Mouse (Mus musculus): Measurements from ENCODE around the gene Ap3b2. TPM values are rescaled to one million over a fixed set of nuclear protein-coding genes. Genes with fewer than 3 reads are reported as not detected.

Gene Ap3b2
- 4.4 and 5.2 TPM in 2 replicates for polyA plus RNA-seq (2015; fragmentation: Nextera tagmentation; extraction: Ambion mirVana)

DNA sequence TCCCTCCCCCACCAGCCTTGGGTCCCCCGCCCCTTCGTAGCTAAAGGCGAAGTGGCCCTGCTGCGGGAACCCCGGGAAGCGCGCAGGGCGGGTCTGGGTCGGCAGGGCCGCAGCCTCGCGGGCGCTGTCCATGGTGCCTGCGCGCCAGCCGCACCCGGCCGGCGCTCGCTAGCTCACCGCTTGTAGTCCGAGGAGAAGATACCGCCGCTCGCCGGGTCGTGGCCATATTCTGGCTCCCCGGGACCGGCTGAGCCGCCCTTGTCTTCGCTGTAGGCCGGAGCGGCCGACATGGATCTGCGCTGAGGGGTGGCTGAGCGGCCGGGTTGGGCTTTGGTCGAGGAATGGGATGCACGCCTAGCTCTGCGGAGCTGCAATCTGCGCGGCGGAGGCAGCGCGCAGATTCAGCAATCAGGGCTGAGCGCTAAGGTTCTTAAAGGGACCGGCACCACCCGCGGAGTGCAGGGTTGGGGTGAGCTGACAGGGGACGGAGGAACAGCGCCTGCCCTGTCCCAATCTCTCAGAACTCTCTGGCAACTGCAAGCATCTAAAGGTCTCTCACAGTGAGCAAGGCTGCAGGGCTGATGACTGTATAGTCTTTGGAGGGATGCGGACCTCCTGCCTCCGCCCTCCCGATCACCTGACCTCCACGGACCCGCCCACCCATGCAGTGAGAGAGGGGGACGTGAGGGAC lies at the start of gene Ap3b2:
TSS of gene Ap3b2 (minus strand) at position 595 of the 691 bp plus-strand sequence.
- H3K4me2 ChIP-seq (ENCODE audit: low read depth, low read length), result peak within 1 kb of the TSS; percentile 58
- H3K36me3 ChIP-seq (ENCODE audit: control insufficient read depth, insufficient read depth, low read length), result no peaks in the 10 kb centered on the region
- peak within 1 kb of the TSS; percentile 48 for H3K4me3 ChIP-seq (ENCODE audit: low read length)
- no peak within 1 kb of the TSS; the same call in 1 of the 2 replicates for H3K9ac ChIP-seq (ENCODE audit: low read depth, low read length)
- no peak within 1 kb of the TSS for H3K27ac ChIP-seq (ENCODE audit: low read length)
- H3K4me1 ChIP-seq (ENCODE audit: control insufficient read depth, insufficient read depth, low read length), result 0 out of 2 replicates have a peak, but pooled peaks cover 5% of the 10 kb centered on the region
- under 1% methylated on average over 57 of the region's 57 CpGs for whole genome bisulfite sequencing
- peak; percentile 94 for ATAC-seq
- peaks cover 8% of the 10 kb centered on the region; the same call in 1 of the 2 replicates for H3K27me3 ChIP-seq (replicated peaks; ENCODE audit: control insufficient read depth, insufficient read depth, low read length)
- H3K9me3 ChIP-seq (ENCODE audit: control insufficient read depth, low read length), result no peaks in the 10 kb centered on the region

DNA sequence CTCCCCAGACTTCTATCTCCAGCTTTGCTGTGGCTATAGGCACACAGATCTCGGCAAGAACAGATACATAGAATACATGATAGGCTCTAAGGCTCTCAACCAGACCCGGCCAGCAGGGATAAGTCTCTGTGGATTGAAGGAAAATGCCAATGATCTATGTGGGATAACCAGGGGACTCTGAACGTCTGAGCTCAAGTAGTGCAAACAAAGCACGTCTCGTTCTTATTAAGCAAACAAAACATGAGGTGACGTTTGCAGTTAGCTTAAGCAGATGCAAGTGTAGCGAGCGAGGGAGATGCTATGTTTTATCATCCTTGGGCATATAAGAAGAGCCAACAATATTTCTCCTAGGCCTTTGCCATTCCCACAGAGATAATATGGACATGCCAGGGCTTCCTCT lies 49.2 kb upstream of the Ap3b2 start:
- 58% methylated on average over 8 of the region's 8 CpGs for WGBS

DNA sequence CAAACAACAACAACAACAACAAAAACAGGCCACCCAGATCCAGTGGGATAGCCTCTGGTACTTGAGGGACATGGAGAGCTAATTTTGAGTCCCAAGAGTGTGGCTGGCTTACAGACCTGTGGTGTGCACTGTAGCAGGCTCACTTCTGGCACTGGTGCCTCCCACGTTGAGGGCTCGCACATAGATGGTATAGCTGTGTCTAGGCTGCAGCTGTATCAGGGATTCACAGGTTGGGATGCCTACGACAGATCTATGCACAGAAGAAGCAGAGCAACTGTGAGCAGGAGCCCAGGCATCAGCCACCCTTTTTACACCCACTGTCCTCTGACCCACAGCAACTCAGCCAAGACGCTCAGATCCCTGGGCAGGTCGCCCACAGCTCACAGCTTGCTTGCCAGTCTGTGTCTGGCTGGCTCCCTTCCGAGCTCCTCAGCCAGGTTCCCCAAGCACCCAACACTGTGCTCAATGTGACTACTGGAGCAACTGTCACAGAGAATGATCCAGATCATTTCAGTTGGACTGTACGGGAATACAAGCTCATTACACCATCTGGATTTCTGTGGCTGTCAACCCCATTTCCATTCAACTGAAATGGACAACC lies 48.3 kb upstream of the Ap3b2 start:
- Histone ChIP-seq H3K36me3 (ENCODE audit: control insufficient read depth, insufficient read depth, low read length) (no peaks in the 10 kb centered on the region), H3K27me3 (replicated peaks; ENCODE audit: control insufficient read depth, insufficient read depth, low read length) (no peaks in the 10 kb centered on the region), H3K4me1 (ENCODE audit: control insufficient read depth, insufficient read depth, low read length) (no peaks in the 10 kb centered on the region), H3K4me3 (ENCODE audit: low read length) (no peak overlapping the region), H3K9ac (ENCODE audit: low read depth, low read length) (no peak overlapping the region), H3K4me2 (ENCODE audit: low read depth, low read length) (no peak overlapping the region), H3K9me3 (ENCODE audit: control insufficient read depth, low read length) (no peaks in the 10 kb centered on the region), H3K27ac (ENCODE audit: low read length) (no peak overlapping the region)
- ATAC-seq, result no peak
- WGBS, result 87% methylated on average over 7 of the region's 7 CpGs

More for the DNA sequence above, 49.2 kb upstream of the Ap3b2 start:
- Histone ChIP-seq H3K9ac (ENCODE audit: low read depth, low read length) (no peak overlapping the region), H3K27me3 (replicated peaks; ENCODE audit: control insufficient read depth, insufficient read depth, low read length) (no peaks in the 10 kb centered on the region), H3K27ac (ENCODE audit: low read length) (no peak overlapping the region), H3K36me3 (ENCODE audit: control insufficient read depth, insufficient read depth, low read length) (no peaks in the 10 kb centered on the region), H3K4me3 (ENCODE audit: low read length) (no peak overlapping the region), H3K4me1 (ENCODE audit: control insufficient read depth, insufficient read depth, low read length) (no peaks in the 10 kb centered on the region), H3K9me3 (ENCODE audit: control insufficient read depth, low read length) (no peaks in the 10 kb centered on the region), H3K4me2 (ENCODE audit: low read depth, low read length) (no peak overlapping the region)
- no peak for ATAC-seq

DNA sequence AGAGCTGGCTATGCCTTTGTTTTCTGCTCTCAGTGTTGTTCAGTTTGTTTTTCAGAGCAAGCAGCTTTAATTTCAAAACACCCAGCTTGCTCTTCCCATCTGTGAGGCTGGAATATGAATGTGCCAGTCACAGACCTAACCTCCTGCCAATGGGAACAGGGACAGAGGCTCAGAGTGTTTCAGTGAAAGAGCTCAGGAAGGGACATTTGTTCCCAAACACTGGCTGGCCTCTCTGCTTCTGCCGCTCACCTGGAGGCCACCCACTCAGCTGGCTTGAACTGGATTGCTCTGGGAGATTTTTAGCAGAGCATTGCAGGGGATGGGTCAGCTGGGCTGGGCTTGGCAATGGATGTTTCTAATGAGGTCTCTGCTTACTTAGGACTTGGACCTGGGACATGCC lies 47.3 kb upstream of the Ap3b2 start:
- H3K4me2 ChIP-seq (ENCODE audit: low read depth, low read length), result no peak overlapping the region

DNA sequence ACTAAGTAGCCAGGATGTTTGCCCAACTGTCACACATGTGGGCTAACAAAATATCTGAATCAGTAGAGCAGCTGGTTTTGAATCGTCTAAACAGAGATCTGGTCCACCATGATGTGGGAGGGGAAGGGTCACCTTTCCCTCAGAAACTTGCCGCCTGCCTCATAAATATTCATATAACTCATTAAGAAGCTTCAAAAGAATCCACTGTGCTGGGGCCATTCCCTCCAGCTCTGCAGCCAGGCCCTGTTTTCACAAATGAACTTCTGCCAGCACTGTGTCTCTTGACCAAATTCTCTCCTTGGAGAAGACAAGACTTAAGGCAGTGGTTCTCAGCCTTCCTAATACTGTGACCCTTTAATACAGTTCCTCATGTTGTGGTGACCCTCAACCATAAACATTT lies 45.8 kb upstream of the Ap3b2 start:
- H3K36me3 ChIP-seq (ENCODE audit: control insufficient read depth, insufficient read depth, low read length), result no peaks in the 10 kb centered on the region
- ATAC-seq, result no peak
- no peaks in the 10 kb centered on the region for H3K27me3 ChIP-seq (replicated peaks; ENCODE audit: control insufficient read depth, insufficient read depth, low read length)
- H3K4me3 ChIP-seq (ENCODE audit: low read length), result no peak overlapping the region
- no peaks in the 10 kb centered on the region for H3K9me3 ChIP-seq (ENCODE audit: control insufficient read depth, low read length)
- no peak overlapping the region for H3K4me2 ChIP-seq (ENCODE audit: low read depth, low read length)
- no peak overlapping the region for H3K27ac ChIP-seq (ENCODE audit: low read length)
- no peak overlapping the region for H3K9ac ChIP-seq (ENCODE audit: low read depth, low read length)
- WGBS, result 26% methylated on average over 2 of the region's 2 CpGs
- H3K4me1 ChIP-seq (ENCODE audit: control insufficient read depth, insufficient read depth, low read length), result no peaks in the 10 kb centered on the region

More for the DNA sequence above, 47.3 kb upstream of the Ap3b2 start:
- no peaks in the 10 kb centered on the region for H3K36me3 ChIP-seq (ENCODE audit: control insufficient read depth, insufficient read depth, low read length)
- no peaks in the 10 kb centered on the region for H3K4me1 ChIP-seq (ENCODE audit: control insufficient read depth, insufficient read depth, low read length)
- no peak overlapping the region for H3K27ac ChIP-seq (ENCODE audit: low read length)
- H3K9me3 ChIP-seq (ENCODE audit: control insufficient read depth, low read length), result no peaks in the 10 kb centered on the region
- no peak overlapping the region for H3K4me3 ChIP-seq (ENCODE audit: low read length)
- no peak overlapping the region for H3K9ac ChIP-seq (ENCODE audit: low read depth, low read length)
- no peak for ATAC-seq
- H3K27me3 ChIP-seq (replicated peaks; ENCODE audit: control insufficient read depth, insufficient read depth, low read length), result no peaks in the 10 kb centered on the region
- WGBS, result 55% methylated on average over 1 of the region's 1 CpGs

DNA sequence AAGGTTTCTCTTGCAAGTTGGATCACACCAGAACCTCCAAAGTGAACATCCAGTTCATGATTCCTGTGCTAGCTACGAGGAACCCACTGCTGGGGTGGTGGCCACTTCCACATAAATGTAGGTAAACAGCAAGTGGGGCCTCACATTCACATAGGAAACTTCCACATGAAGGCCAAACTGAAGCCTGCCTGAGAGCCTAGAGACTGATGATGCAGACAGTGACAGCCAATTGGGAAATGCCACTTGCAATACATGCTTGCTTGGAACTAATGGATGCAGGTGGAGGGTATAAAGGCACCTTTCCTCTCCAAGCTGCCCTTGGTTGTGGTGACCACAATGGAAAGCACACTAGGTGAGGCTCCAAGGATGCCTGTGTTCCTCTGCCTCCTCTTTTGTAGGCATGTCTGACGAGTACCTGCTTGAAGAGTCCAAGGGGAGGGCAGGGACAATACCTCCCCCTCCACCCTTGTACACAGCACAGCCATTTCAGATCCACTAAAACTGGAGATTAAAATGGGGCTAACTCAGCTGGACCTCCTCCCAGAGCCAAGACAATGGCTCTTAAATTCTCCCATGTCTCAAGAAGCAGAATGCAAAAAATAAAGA lies 44.4 kb upstream of the Ap3b2 start:
- Histone ChIP-seq H3K27ac (ENCODE audit: low read length) (no peak overlapping the region), H3K4me2 (ENCODE audit: low read depth, low read length) (no peak overlapping the region), H3K4me1 (ENCODE audit: control insufficient read depth, insufficient read depth, low read length) (no peaks in the 10 kb centered on the region), H3K4me3 (ENCODE audit: low read length) (no peak overlapping the region), H3K9ac (ENCODE audit: low read depth, low read length) (no peak overlapping the region), H3K9me3 (ENCODE audit: control insufficient read depth, low read length) (peaks cover 6% of the 10 kb centered on the region; the same call in 1 of the 2 replicates), H3K36me3 (ENCODE audit: control insufficient read depth, insufficient read depth, low read length) (peaks cover 12% of the 10 kb centered on the region), H3K27me3 (replicated peaks; ENCODE audit: control insufficient read depth, insufficient read depth, low read length) (no peaks in the 10 kb centered on the region)
- ATAC-seq, result no peak
- whole genome bisulfite sequencing, result 78% methylated on average over 2 of the region's 2 CpGs

DNA sequence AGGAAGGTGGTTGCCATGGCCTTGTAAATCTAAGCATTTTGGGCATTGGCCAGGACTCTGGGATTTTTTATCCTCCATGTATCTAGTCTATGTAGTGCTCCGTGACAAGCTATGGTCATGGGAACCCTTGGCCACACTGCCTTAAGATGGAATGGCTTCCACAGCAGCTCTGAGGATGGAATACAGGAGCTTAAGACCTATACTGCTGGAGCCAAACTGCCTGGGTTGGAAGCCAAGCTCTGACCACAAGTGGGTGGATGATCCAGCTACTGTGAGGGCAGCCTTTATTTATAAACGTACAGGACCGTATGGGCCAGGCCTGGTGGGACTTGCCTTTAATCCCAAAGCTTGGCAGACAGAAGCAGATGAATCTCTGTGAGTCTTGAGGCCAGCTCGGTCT lies 42.8 kb upstream of the Ap3b2 start:
- no peak overlapping the region for H3K9ac ChIP-seq (ENCODE audit: low read depth, low read length)
- H3K4me1 ChIP-seq (ENCODE audit: control insufficient read depth, insufficient read depth, low read length), result no peaks in the 10 kb centered on the region
- no peak overlapping the region for H3K27ac ChIP-seq (ENCODE audit: low read length)
- no peaks in the 10 kb centered on the region for H3K27me3 ChIP-seq (replicated peaks; ENCODE audit: control insufficient read depth, insufficient read depth, low read length)
- 86% methylated on average over 4 of the region's 4 CpGs for WGBS
- no peak overlapping the region for H3K4me3 ChIP-seq (ENCODE audit: low read length)
- H3K36me3 ChIP-seq (ENCODE audit: control insufficient read depth, insufficient read depth, low read length), result peaks cover 25% of the 10 kb centered on the region
- no peak for ATAC-seq
- no peak overlapping the region for H3K4me2 ChIP-seq (ENCODE audit: low read depth, low read length)
- H3K9me3 ChIP-seq (ENCODE audit: control insufficient read depth, low read length), result peaks cover 6% of the 10 kb centered on the region; the same call in 1 of the 2 replicates

DNA sequence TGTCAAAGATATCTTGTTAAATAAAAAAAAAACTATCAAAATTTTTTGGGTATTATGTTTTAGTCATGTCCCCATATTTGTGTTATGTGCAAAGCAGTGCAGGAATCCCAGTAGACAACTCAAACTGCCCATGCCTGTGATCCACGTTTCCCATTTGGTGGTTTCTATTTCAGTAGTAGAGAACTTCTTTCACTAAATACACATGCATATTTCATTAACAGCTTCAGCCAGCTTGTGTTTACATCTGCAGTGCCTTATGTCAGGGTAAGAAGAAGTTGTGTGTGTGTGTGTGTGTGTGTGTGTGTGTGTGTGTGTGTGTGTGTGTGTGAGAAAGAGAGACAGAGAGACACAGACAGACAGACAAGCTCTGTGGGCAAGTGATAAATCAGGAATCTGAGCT lies 37.7 kb upstream of the Ap3b2 start:
- Histone ChIP-seq H3K27me3 (replicated peaks; ENCODE audit: control insufficient read depth, insufficient read depth, low read length) (no peaks in the 10 kb centered on the region), H3K27ac (ENCODE audit: low read length) (no peak overlapping the region), H3K4me2 (ENCODE audit: low read depth, low read length) (no peak overlapping the region), H3K4me1 (ENCODE audit: control insufficient read depth, insufficient read depth, low read length) (no peaks in the 10 kb centered on the region), H3K9ac (ENCODE audit: low read depth, low read length) (no peak overlapping the region), H3K9me3 (ENCODE audit: control insufficient read depth, low read length) (peaks cover 6% of the 10 kb centered on the region; the same call in 1 of the 2 replicates), H3K36me3 (ENCODE audit: control insufficient read depth, insufficient read depth, low read length) (peaks cover 46% of the 10 kb centered on the region), H3K4me3 (ENCODE audit: low read length) (no peak overlapping the region)
- no peak for ATAC-seq
- 84% methylated on average over 1 of the region's 1 CpGs for WGBS

DNA sequence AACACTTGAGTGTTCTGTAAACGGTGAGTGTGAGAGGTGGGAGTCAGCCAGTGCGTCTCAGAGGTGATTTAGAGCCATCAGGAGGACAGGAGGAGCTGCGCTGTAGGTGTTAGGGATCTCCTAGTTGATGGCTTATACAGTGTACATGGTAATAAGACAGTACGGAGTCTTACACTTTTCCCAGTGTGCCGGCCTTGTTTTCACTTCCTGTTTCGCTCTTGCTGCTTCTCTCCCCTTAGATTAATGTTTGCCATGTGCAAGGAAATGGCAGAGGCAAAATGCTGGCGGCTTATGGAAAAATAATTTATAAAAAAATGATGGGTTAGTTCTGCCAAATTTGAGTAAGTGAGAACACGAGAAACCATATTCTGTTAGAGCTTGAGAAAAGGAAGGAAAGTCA lies 35.2 kb upstream of the Ap3b2 start:
- H3K4me1 ChIP-seq (ENCODE audit: control insufficient read depth, insufficient read depth, low read length), result peaks cover 8% of the 10 kb centered on the region
- no peak overlapping the region for H3K4me3 ChIP-seq (ENCODE audit: low read length)
- H3K9ac ChIP-seq (ENCODE audit: low read depth, low read length), result no peak overlapping the region
- 88% methylated on average over 8 of the region's 8 CpGs for WGBS
- H3K36me3 ChIP-seq (ENCODE audit: control insufficient read depth, insufficient read depth, low read length), result peaks cover 45% of the 10 kb centered on the region
- H3K4me2 ChIP-seq (ENCODE audit: low read depth, low read length), result no peak overlapping the region
- ATAC-seq, result no peak
- H3K27ac ChIP-seq (ENCODE audit: low read length), result no peak overlapping the region
- 0 out of 2 replicates have a peak, but pooled peaks cover under 1% of the 10 kb centered on the region for H3K9me3 ChIP-seq (ENCODE audit: control insufficient read depth, low read length)
- H3K27me3 ChIP-seq (replicated peaks; ENCODE audit: control insufficient read depth, insufficient read depth, low read length), result no peaks in the 10 kb centered on the region
